Mouse (Mus musculus) C2C12 (cell line): Measurements from ENCODE around the gene Xrcc1.

Experiments used
- CEBPB ChIP-seq: IDR thresholded peaks from one replicate; pipeline ENCODE4 v1.6.1; 2011; ENCODE audit warnings: low read depth, mild to moderate bottlenecking, control low read depth, moderate library complexity
- CTCF ChIP-seq: IDR thresholded peaks from one replicate; pipeline ENCODE4 v1.5.1; 2011; ENCODE audit not compliant: control insufficient read depth, insufficient read depth, insufficient read length
- MAX ChIP-seq: IDR thresholded peaks from one replicate; pipeline ENCODE4 v1.6.1; 2011; ENCODE audit warnings: mild to moderate bottlenecking, control low read depth
- MYOD1 ChIP-seq: IDR thresholded peaks from one replicate; pipeline ENCODE4 v1.6.1; 2011; ENCODE audit warnings: low read depth; ENCODE audit not compliant: control insufficient read depth, insufficient read length
- USF1 ChIP-seq: IDR thresholded peaks from one replicate; pipeline ENCODE4 v1.6.1; 2011; ENCODE audit warnings: low read depth, mild to moderate bottlenecking, control low read depth, moderate library complexity

GRCm38 (mm10) chr7:24566206-24566605 lies 20.1 kb downstream of the Xrcc1 start:
- no peak for TF ChIP-seq MAX
- no peak for TF ChIP-seq CTCF
- no peak for TF ChIP-seq MYOD1
- TF ChIP-seq USF1 = no peak
- TF ChIP-seq CEBPB = no peak
